Comparison of ENCODE assay signal across 9 mouse cellular contexts in genomic region chr9:71663421-71664217, GRCm38 (mm10).
DNase-seq lines count a peak whose midpoint lies in the region; ATAC-seq and TF ChIP-seq lines count a peak whose summit lies in the region.
"Had no signal": no experiment of that assay in that cellular context is flagged by ENCODE, and none has a peak within 500 bp of the region (broad histone marks: within the 10 kb centered on the region; RNA-seq: fewer than 3 reads in every experiment).

No protein-coding gene starts in this region.

- H3K36me3 ChIP-seq in heart, adult 2 months (ENCODE audit: control insufficient read depth, insufficient read depth, low read length): peaks cover 5% of the 10 kb centered on the region
- H3K36me3 ChIP-seq in intestine, embryonic 15.5 days: no peaks in the 10 kb centered on the region
- H3K36me3 ChIP-seq in liver, embryonic 14.5 days (replicated peaks; ENCODE audit: control insufficient read depth, insufficient read depth, low read depth): no peaks in the 10 kb centered on the region
- H3K36me3 ChIP-seq in stomach, postnatal 0 days (ENCODE audit: control insufficient read depth, insufficient read depth, low read length): no peaks in the 10 kb centered on the region
- H3K36me3 ChIP-seq: embryonic facial prominence, embryonic 15.5 days had no signal

- ATAC-seq in intestine, embryonic 15.5 days: peak; percentile 24
- peak; percentile 54 for ATAC-seq in liver, embryonic 14.5 days (ENCODE audit: insufficient read depth)
- peak; percentile 50 for ATAC-seq in stomach, postnatal 0 days (ENCODE audit: low FRiP score, low TSS enrichment)

- intact Hi-C loops in heart, adult 2 months (cut with DNase I): no loop called here
- intact Hi-C loops in heart, postnatal 36 days (cut with DNase I): no loop called here

- no peaks in the 10 kb centered on the region for H3K9me3 ChIP-seq in intestine, embryonic 15.5 days
- H3K9me3 ChIP-seq in liver, embryonic 14.5 days (ENCODE audit: control insufficient read depth, low read length): no peaks in the 10 kb centered on the region
- no peaks in the 10 kb centered on the region for H3K9me3 ChIP-seq in stomach, postnatal 0 days (ENCODE audit: control insufficient read depth, low read length)
- H3K9me3 ChIP-seq: embryonic facial prominence, embryonic 15.5 days had no signal

- TF ChIP-seq POLR2A in heart, adult 2 months (IDR thresholded peaks at IDR 0.05; ENCODE audit: insufficient read depth, low read depth, low read length): no peak

- 58% methylated on average over 11 of the region's 11 CpGs for WGBS in heart, adult 2 months
- WGBS in intestine, embryonic 15.5 days: 52% methylated on average over 11 of the region's 11 CpGs
- WGBS in liver, embryonic 14.5 days (ENCODE audit: insufficient replicate concordance): 58% methylated on average over 11 of the region's 11 CpGs
- 45% methylated on average over 11 of the region's 11 CpGs for WGBS in stomach, postnatal 0 days

- TF ChIP-seq CTCF in heart, adult 2 months (IDR thresholded peaks at IDR 0.05): no peak
- TF ChIP-seq CTCF in liver, embryonic 14.5 days (IDR thresholded peaks at IDR 0.05; ENCODE audit: low read depth): no peak
- TF ChIP-seq CTCF in stomach, postnatal 0 days (IDR thresholded peaks at IDR 0.05; ENCODE audit: low read depth): no peak

- H3K27ac ChIP-seq in heart, adult 2 months: peak overlapping the region; percentile 38
- H3K27ac ChIP-seq in intestine, embryonic 15.5 days: no peak overlapping the region; the same call in 1 of the 2 replicates
- H3K27ac ChIP-seq in liver, embryonic 14.5 days: no peak overlapping the region
- H3K27ac ChIP-seq in stomach, postnatal 0 days (replicated peaks): peak overlapping the region; percentile 53
- H3K27ac ChIP-seq: embryonic facial prominence, embryonic 15.5 days had no signal

- peak; percentile 30 to 41 for DNase-seq in heart, adult 2 months
- DNase-seq in heart, postnatal 36 days: no peak
- DNase-seq in liver, embryonic 14.5 days (ENCODE audit: low read depth in 3 of 3, low spot score in 3 of 3): peak in 1 of 3 experiments; percentile 14
- DNase-seq in stomach, postnatal 0 days (ENCODE audit: low spot score): peak; percentile 55
- DNase-seq in right cerebral cortex, postnatal 14 days: no peak
- no peak for DNase-seq in MN1 (ENCODE audit: low spot score)
- DNase-seq in right cerebral cortex, adult 18-20 months: no peak

- TF ChIP-seq EP300 in heart, adult 2 months (IDR thresholded peaks at IDR 0.05; ENCODE audit: insufficient read depth, low read depth, low read length): no peak
- no peak for TF ChIP-seq EP300 in liver, embryonic 14.5 days (IDR thresholded peaks at IDR 0.05; ENCODE audit: low read depth)
- TF ChIP-seq EP300 in stomach, postnatal 0 days (optimal IDR thresholded peaks at IDR 0.05): no peak

- no peak overlapping the region for H3K4me3 ChIP-seq in heart, adult 2 months
- H3K4me3 ChIP-seq in intestine, embryonic 15.5 days (replicated peaks): no peak overlapping the region
- H3K4me3 ChIP-seq in liver, embryonic 14.5 days (ENCODE audit: insufficient read depth in 1 of 2, low read depth in 2 of 2, low read length in 2 of 2): no peak overlapping the region
- H3K4me3 ChIP-seq in stomach, postnatal 0 days (ENCODE audit: low read depth, low read length): no peak overlapping the region
- H3K4me3 ChIP-seq: embryonic facial prominence, embryonic 15.5 days had no signal

- H3K4me1 ChIP-seq in heart, adult 2 months (ENCODE audit: control insufficient read depth, insufficient read depth, low read length): peaks cover 15% of the 10 kb centered on the region
- H3K4me1 ChIP-seq in intestine, embryonic 15.5 days (replicated peaks): peaks cover 38% of the 10 kb centered on the region
- peaks cover 7 to 28% of the 10 kb centered on the region in 2 experiments; a peak in 3 of 4 replicates for H3K4me1 ChIP-seq in liver, embryonic 14.5 days (replicated peaks; ENCODE audit: control insufficient read depth in 2 of 2, insufficient read depth in 2 of 2, low read length in 1 of 2)
- peaks cover 2% of the 10 kb centered on the region; the same call in 1 of the 2 replicates for H3K4me1 ChIP-seq in stomach, postnatal 0 days (replicated peaks; ENCODE audit: control insufficient read depth, insufficient read depth)

- H3K79me2 ChIP-seq in heart, adult 2 months (replicated peaks; ENCODE audit: control insufficient read depth, insufficient read depth, low read length): no peaks in the 10 kb centered on the region

- H3K27me3 ChIP-seq in heart, adult 2 months (ENCODE audit: control insufficient read depth, insufficient read depth, low read length): no peaks in the 10 kb centered on the region
- H3K27me3 ChIP-seq in intestine, embryonic 15.5 days (replicated peaks): no peaks in the 10 kb centered on the region
- H3K27me3 ChIP-seq in liver, embryonic 14.5 days (ENCODE audit: control insufficient read depth, insufficient read depth, low read length): no peaks in the 10 kb centered on the region
- no peaks in the 10 kb centered on the region for H3K27me3 ChIP-seq in stomach, postnatal 0 days (ENCODE audit: control insufficient read depth, insufficient read depth, low read length)
- H3K27me3 ChIP-seq: embryonic facial prominence, embryonic 15.5 days had no signal

- H3K4me2 ChIP-seq in intestine, embryonic 15.5 days (replicated peaks): no peak overlapping the region
- no peak overlapping the region for H3K4me2 ChIP-seq in liver, embryonic 14.5 days (ENCODE audit: low read depth)
- H3K4me2 ChIP-seq in stomach, postnatal 0 days (replicated peaks; ENCODE audit: low read depth): no peak overlapping the region
- H3K4me2 ChIP-seq: embryonic facial prominence, embryonic 15.5 days had no signal

- H3K9ac ChIP-seq in heart, adult 2 months (ENCODE audit: low read depth, low read length): no peak overlapping the region
- no peak overlapping the region for H3K9ac ChIP-seq in intestine, embryonic 15.5 days
- H3K9ac ChIP-seq in liver, embryonic 14.5 days (replicated peaks): no peak overlapping the region
- H3K9ac ChIP-seq in stomach, postnatal 0 days (ENCODE audit: low read length): no peak overlapping the region
- H3K9ac ChIP-seq: embryonic facial prominence, embryonic 15.5 days had no signal

Comparison
In these comparisons a context has a peak if more than half of its experiments do, and no peak if none do; other contexts are left out.
1. DNase-seq: peak in heart, adult 2 months (2 of 2) and stomach, postnatal 0 days (single experiment); none in heart, postnatal 36 days (0 of 2), right cerebral cortex, postnatal 14 days (single experiment), MN1 (single experiment) and right cerebral cortex, adult 18-20 months (single experiment).
2. H3K27ac ChIP-seq: peak in heart, adult 2 months (single experiment) and stomach, postnatal 0 days (single experiment); none in intestine, embryonic 15.5 days (single experiment) and liver, embryonic 14.5 days (single experiment).
3. Peak in every context shown above with its lines, with median percentiles within 50 percentile points of each other: ATAC-seq.